Mouse (Mus musculus) 416B (cell line): ENCODE measurements around the gene Piwil4.
"Not testable (repeated sequence)": the region's sequence is repeated elsewhere in the genome, so short reads cannot be mapped to it uniquely, and the experiment has no call there.

Experiments used
- DNase-seq: peaks from one replicate; pipeline ENCODE4 v3.0.0; 2011; ENCODE audit warnings: low read depth

Piwil4 gene

GRCm38 (mm10) chr9:14671965-14672364, 68.6 kb downstream of the Piwil4 start:
- not testable (repeated sequence) for DNase-seq

GRCm38 (mm10) chr9:14668382-14668781, 72.2 kb downstream of the Piwil4 start:
- DNase-seq: no peak

- no peak for DNase-seq
Observed at GRCm38 (mm10) chr9:14666071-14666470, 74.5 kb downstream of the Piwil4 start.

GRCm38 (mm10) chr9:14663591-14663990, 76.9 kb downstream of the Piwil4 start:
- DNase-seq: no peak

GRCm38 (mm10) chr9:14662876-14663275, 77.7 kb downstream of the Piwil4 start:
- DNase-seq: no peak

DNA sequence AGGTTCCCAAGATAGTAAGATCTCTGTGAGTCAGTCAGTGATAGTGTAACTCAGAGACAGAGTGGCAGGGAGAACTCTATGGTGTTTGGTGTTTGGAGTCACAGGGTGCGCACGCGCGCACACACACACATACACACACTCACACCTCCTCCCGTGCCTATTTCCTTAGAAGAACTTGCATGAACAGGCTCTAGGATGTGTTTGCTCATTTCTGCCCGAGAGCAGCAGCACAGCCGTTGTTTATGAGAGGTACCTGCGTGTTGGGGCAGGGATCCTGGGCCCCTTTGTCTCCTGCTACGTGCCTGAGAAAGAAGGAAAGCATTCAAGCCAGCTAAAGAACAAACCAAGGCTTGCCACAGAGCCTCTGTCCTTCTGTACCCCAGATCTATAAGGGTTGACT, 78.4 kb downstream of the Piwil4 start:
- no peak for DNase-seq

GRCm38 (mm10) chr9:14657926-14658325, 82.6 kb downstream of the Piwil4 start:
- peak; percentile 6 for DNase-seq

- DNase-seq: peak; percentile 50
Observed at GRCm38 (mm10) chr9:14654010-14654409, 86.5 kb downstream of the Piwil4 start.

GRCm38 (mm10) chr9:14652761-14653160, 87.8 kb downstream of the Piwil4 start:
- DNase-seq: no peak

GRCm38 (mm10) chr9:14647849-14648248, 92.7 kb downstream of the Piwil4 start:
- no peak for DNase-seq

GRCm38 (mm10) chr9:14646641-14647040, 93.9 kb downstream of the Piwil4 start:
- no peak for DNase-seq
